Mouse (Mus musculus) liver, adult 2 months (tissue): ENCODE results near the gene Hmbs.

Experiments used
- CTCF ChIP-seq: fragments of 200-500 bp; IDR thresholded peaks from 2 replicates; pipeline ENCODE4 v1.5.1; 2011; ENCODE audit warnings: low read depth, low read length, control low read depth
- POLR2A ChIP-seq: fragments of 200-500 bp; IDR thresholded peaks from 2 replicates; pipeline ENCODE4 v1.6.1; 2011; ENCODE audit warnings: low read length, control low read depth; ENCODE audit not compliant: insufficient read depth; ENCODE audit errors: extremely low read depth

DNA sequence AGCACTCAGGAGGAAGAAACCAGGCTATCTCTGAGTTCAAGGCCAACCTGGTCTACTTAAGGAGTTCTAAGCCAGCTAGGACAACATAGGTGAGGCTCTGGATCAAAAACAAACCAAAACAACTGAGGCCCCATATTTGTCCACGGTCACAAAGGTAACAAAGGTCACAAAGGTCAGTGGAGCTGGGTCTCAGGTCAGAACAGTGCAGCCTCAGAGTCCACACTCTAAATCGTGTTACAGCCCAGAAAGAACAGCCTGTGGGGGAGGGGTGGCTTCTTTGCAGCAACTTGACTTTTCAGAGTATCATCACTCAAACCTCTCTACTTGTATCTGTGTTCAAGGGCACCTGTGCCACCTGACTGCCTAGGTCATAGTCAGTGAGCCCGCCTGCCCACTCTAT lies 34.3 kb downstream of the Hmbs start:
- TF ChIP-seq CTCF: no peak
- no peak for TF ChIP-seq POLR2A
